Mouse (Mus musculus): ENCODE measurements around the gene Meis2.

GRCm38 (mm10) chr2:116101221-116101620, 35.6 kb upstream of the Meis2 start:
- TF ChIP-seq POLR2A (IDR thresholded peaks at IDR 0.05; ENCODE audit: borderline replicate concordance, low read depth, low read length) (no peak), CTCF (IDR thresholded peaks at IDR 0.05; ENCODE audit: low read depth, low read length) (0 out of 2 replicates have a peak, but pooled peaks have one; percentile 18)
